ENCODE assay signal across 18 mouse cellular contexts in genomic region chr3:148842533-148842932, GRCm38 (mm10).
DNase-seq lines count a peak whose midpoint lies in the region; ATAC-seq and TF ChIP-seq lines count a peak whose summit lies in the region.
"Had no signal": no experiment of that assay in that cellular context is flagged by ENCODE, and none has a peak within 500 bp of the region (broad histone marks: within the 10 kb centered on the region; RNA-seq: fewer than 3 reads in every experiment).

No protein-coding gene starts in this region.

- H3K27ac ChIP-seq in hindbrain, embryonic 11.5 days (ENCODE audit: low read depth, low read length): no peak overlapping the region
- H3K27ac ChIP-seq in hindbrain, embryonic 10.5 days: no peak overlapping the region; the same call in 1 of the 2 replicates
- H3K27ac ChIP-seq in lung, postnatal 0 days (ENCODE audit: low read length): no peak overlapping the region
- H3K27ac ChIP-seq in midbrain, embryonic 11.5 days (ENCODE audit: low read depth, low read length): no peak overlapping the region
- no peak overlapping the region for H3K27ac ChIP-seq in midbrain, embryonic 15.5 days
- H3K27ac ChIP-seq: forebrain, embryonic 10.5 days; intestine, embryonic 15.5 days; limb, embryonic 10.5 days; liver, embryonic 14.5 days had no signal

- H3K4me3 ChIP-seq in hindbrain, embryonic 11.5 days (ENCODE audit: low read depth, low read length): no peak overlapping the region
- no peak overlapping the region for H3K4me3 ChIP-seq in hindbrain, embryonic 10.5 days
- H3K4me3 ChIP-seq in lung, postnatal 0 days (ENCODE audit: low read depth, low read length): no peak overlapping the region
- H3K4me3 ChIP-seq in midbrain, embryonic 11.5 days (ENCODE audit: low read depth, low read length): no peak overlapping the region
- H3K4me3 ChIP-seq in midbrain, embryonic 15.5 days: no peak overlapping the region
- H3K4me3 ChIP-seq: forebrain, embryonic 10.5 days; intestine, embryonic 15.5 days; limb, embryonic 10.5 days had no signal

- TF ChIP-seq EP300 in lung, postnatal 0 days (IDR thresholded peaks at IDR 0.05): no peak

- 82% methylated on average over 7 of the region's 7 CpGs for WGBS in hindbrain, embryonic 11.5 days
- WGBS in hindbrain, embryonic 10.5 days: 85% methylated on average over 7 of the region's 7 CpGs
- 70% methylated on average over 7 of the region's 7 CpGs for WGBS in lung, postnatal 0 days
- 85% methylated on average over 7 of the region's 7 CpGs for WGBS in midbrain, embryonic 11.5 days
- WGBS in midbrain, embryonic 15.5 days: 68% methylated on average over 7 of the region's 7 CpGs

- no peaks in the 10 kb centered on the region for H3K27me3 ChIP-seq in hindbrain, embryonic 11.5 days (ENCODE audit: control insufficient read depth, insufficient read depth, low read length)
- no peaks in the 10 kb centered on the region for H3K27me3 ChIP-seq in hindbrain, embryonic 10.5 days (ENCODE audit: insufficient read depth, poor library complexity, severe bottlenecking)
- H3K27me3 ChIP-seq in lung, postnatal 0 days (replicated peaks; ENCODE audit: insufficient read depth, low read length): no peaks in the 10 kb centered on the region
- H3K27me3 ChIP-seq in midbrain, embryonic 11.5 days (ENCODE audit: control insufficient read depth, insufficient read depth, low read length): no peaks in the 10 kb centered on the region
- no peaks in the 10 kb centered on the region for H3K27me3 ChIP-seq in midbrain, embryonic 15.5 days (replicated peaks)
- H3K27me3 ChIP-seq: intestine, embryonic 15.5 days had no signal

- H3K9ac ChIP-seq in hindbrain, embryonic 11.5 days (ENCODE audit: low read depth, low read length): no peak overlapping the region
- H3K9ac ChIP-seq in lung, postnatal 0 days (replicated peaks; ENCODE audit: low read depth): no peak overlapping the region
- H3K9ac ChIP-seq in midbrain, embryonic 11.5 days (ENCODE audit: low read length): no peak overlapping the region
- H3K9ac ChIP-seq in midbrain, embryonic 15.5 days: no peak overlapping the region
- H3K9ac ChIP-seq: intestine, embryonic 15.5 days; liver, embryonic 14.5 days had no signal

- no peaks in the 10 kb centered on the region for H3K9me3 ChIP-seq in hindbrain, embryonic 11.5 days (ENCODE audit: control insufficient read depth, low read length)
- no peaks in the 10 kb centered on the region for H3K9me3 ChIP-seq in hindbrain, embryonic 10.5 days
- no peaks in the 10 kb centered on the region for H3K9me3 ChIP-seq in lung, postnatal 0 days (ENCODE audit: low read length)
- H3K9me3 ChIP-seq in midbrain, embryonic 11.5 days (ENCODE audit: control insufficient read depth, low read length): no peaks in the 10 kb centered on the region
- no peaks in the 10 kb centered on the region for H3K9me3 ChIP-seq in midbrain, embryonic 15.5 days
- H3K9me3 ChIP-seq: forebrain, embryonic 10.5 days; intestine, embryonic 15.5 days; limb, embryonic 10.5 days had no signal

- no peak for DNase-seq in hindbrain, embryonic 11.5 days (ENCODE audit: low spot score)
- no peak for DNase-seq in hindbrain, embryonic 10.5 days (ENCODE audit: low spot score)
- DNase-seq in lung, postnatal 0 days (ENCODE audit: low spot score): no peak
- DNase-seq in lung, postnatal 14 days: no peak
- DNase-seq in midbrain, embryonic 11.5 days (ENCODE audit: low spot score, missing footprints): no peak
- DNase-seq: cerebellum, adult 8-10 months; gastrocnemius, postnatal 10 days; heart, postnatal 4 days; kidney, postnatal 25 days; lung, postnatal 10 days had no signal

- peaks cover 5% of the 10 kb centered on the region for H3K36me3 ChIP-seq in hindbrain, embryonic 11.5 days (ENCODE audit: control insufficient read depth, insufficient read depth, low read length)
- peaks cover 62% of the 10 kb centered on the region for H3K36me3 ChIP-seq in hindbrain, embryonic 10.5 days
- peaks cover 10% of the 10 kb centered on the region for H3K36me3 ChIP-seq in lung, postnatal 0 days (ENCODE audit: insufficient read depth, low read length)
- H3K36me3 ChIP-seq in midbrain, embryonic 11.5 days (ENCODE audit: control insufficient read depth, insufficient read depth, low read length): peaks cover 9% of the 10 kb centered on the region
- 0 out of 2 replicates have a peak, but pooled peaks cover under 1% of the 10 kb centered on the region for H3K36me3 ChIP-seq in midbrain, embryonic 15.5 days (replicated peaks)
- H3K36me3 ChIP-seq: G1E had no signal

- no peak overlapping the region for H3K4me2 ChIP-seq in hindbrain, embryonic 11.5 days (replicated peaks; ENCODE audit: low read depth, low read length)
- H3K4me2 ChIP-seq in lung, postnatal 0 days (replicated peaks; ENCODE audit: low read depth, low read length): no peak overlapping the region
- no peak overlapping the region for H3K4me2 ChIP-seq in midbrain, embryonic 11.5 days
- H3K4me2 ChIP-seq in midbrain, embryonic 15.5 days: no peak overlapping the region
- H3K4me2 ChIP-seq: heart, embryonic 11.5 days; intestine, embryonic 15.5 days had no signal

- TF ChIP-seq CTCF in lung, postnatal 0 days (IDR thresholded peaks at IDR 0.05): no peak

- 0 out of 2 replicates have a peak, but pooled peaks have one; percentile 41 for ATAC-seq in hindbrain, embryonic 11.5 days (ENCODE audit: low FRiP score)
- peak; percentile 19; the same call in 1 of the 2 replicates for ATAC-seq in lung, postnatal 0 days
- 0 out of 2 replicates have a peak, but pooled peaks have one; percentile 10 for ATAC-seq in midbrain, embryonic 11.5 days (ENCODE audit: low FRiP score)
- ATAC-seq in midbrain, embryonic 15.5 days (replicated peaks): peak; percentile 54
- ATAC-seq in megakaryocyte progenitor cell, adult 5-6 weeks (replicated peaks; ENCODE audit: poor library complexity): no peak
- ATAC-seq: intestine, embryonic 15.5 days had no signal

- no peaks in the 10 kb centered on the region for H3K4me1 ChIP-seq in hindbrain, embryonic 11.5 days (replicated peaks; ENCODE audit: control insufficient read depth, insufficient read depth, low read length)
- peaks cover 10% of the 10 kb centered on the region; the same call in 1 of the 2 replicates for H3K4me1 ChIP-seq in hindbrain, embryonic 10.5 days (replicated peaks)
- no peaks in the 10 kb centered on the region for H3K4me1 ChIP-seq in lung, postnatal 0 days (ENCODE audit: insufficient read depth, low read depth, low read length)
- H3K4me1 ChIP-seq in midbrain, embryonic 11.5 days (ENCODE audit: control insufficient read depth, insufficient read depth, low read length): peaks cover 10% of the 10 kb centered on the region
- 0 out of 2 replicates have a peak, but pooled peaks cover 10% of the 10 kb centered on the region for H3K4me1 ChIP-seq in midbrain, embryonic 15.5 days
- H3K4me1 ChIP-seq: intestine, embryonic 15.5 days had no signal
